Mouse (Mus musculus): Measurements from ENCODE around the gene Olfr312. TPM values are rescaled to one million over a fixed set of nuclear protein-coding genes. Genes with fewer than 3 reads are reported as not detected.
"Not testable (repeated sequence)": the region's sequence is repeated elsewhere in the genome, so short reads cannot be mapped to it uniquely, and the experiment has no call there.

Gene Olfr312
- total RNA-seq (2021), result not detected
- long read RNA-seq, experiment 1, result 0 reads
- long read RNA-seq, experiment 2, result 0 reads

GRCm38 (mm10) chr11:58828937-58829336 lies at the start of gene Olfr312:
TSS of gene Olfr312 (plus strand) at chr11:58829237.
- DNase-seq, result not testable (repeated sequence)

- no peak for DNase-seq
Observed at GRCm38 (mm10) chr11:58782480-58783089, 46.5 kb upstream of the Olfr312 start, which contains the start of gene Olfr314. TSS of gene Olfr314 (plus strand) at chr11:58782952.

DNA sequence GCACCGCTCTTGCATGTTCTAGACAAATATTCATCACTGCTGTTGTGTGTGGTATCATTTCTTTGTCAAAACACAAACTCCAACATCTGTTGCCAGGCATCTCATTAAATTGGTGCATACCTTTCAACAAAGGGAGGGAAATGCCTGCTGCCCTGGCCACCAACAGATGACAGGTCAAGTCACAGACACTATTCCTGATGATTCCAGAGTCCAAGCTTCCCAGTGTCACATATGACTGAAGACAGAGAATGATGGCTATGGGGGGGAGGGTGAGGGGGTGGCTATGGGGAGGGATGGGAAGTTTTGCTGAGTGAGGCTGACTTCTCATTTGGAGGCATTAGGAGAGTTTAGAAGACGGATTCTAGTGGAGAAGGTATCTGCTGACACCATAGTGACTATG lies 44.9 kb upstream of the Olfr312 start:
- no peak for DNase-seq

GRCm38 (mm10) chr11:58787651-58788050 lies 41.4 kb upstream of the Olfr312 start:
- no peak for DNase-seq

GRCm38 (mm10) chr11:58788346-58788745 lies 40.7 kb upstream of the Olfr312 start:
- no peak for DNase-seq

DNA sequence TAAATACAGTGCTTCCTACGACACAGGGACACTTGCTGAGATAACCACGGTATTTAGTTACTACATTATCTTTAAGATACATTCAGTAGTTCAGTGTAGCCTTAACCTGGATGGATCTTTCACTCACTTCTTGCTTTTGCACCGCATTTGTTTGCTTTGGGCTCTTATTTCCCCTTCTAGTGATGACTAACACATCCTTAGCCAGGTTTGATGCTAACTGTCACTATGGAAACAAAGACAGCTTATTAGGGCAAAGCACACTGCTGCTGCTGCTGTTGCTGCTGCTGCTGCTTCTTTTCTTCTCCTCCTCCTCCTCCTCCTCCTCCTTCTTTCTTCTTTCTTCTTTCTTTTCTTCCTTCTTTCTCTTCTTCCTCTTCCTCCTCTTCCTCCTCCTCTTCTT lies 39.5 kb upstream of the Olfr312 start:
- DNase-seq, result no peak

- DNase-seq, result no peak
Observed at GRCm38 (mm10) chr11:58790053-58790452, 39.0 kb upstream of the Olfr312 start.

DNA sequence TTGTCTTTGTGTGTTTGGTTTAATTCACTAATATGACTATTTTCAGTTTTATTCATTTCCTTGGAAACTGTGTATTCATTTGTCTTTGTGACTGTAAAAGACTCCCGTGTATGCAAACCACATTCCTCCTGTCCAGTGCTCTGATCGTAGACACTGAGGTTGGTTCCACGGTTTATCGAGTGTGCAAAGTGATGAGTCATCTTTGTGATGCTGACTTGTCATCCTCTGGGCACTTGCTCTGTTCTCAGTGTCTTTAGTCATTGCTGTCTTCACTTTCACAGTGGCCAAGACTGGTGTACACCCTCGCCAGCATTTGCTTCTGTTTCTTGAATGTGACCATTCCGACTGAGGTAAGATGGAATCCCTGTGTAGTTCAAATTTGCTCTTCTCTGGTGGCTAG lies 38.4 kb upstream of the Olfr312 start:
- no peak for DNase-seq

DNA sequence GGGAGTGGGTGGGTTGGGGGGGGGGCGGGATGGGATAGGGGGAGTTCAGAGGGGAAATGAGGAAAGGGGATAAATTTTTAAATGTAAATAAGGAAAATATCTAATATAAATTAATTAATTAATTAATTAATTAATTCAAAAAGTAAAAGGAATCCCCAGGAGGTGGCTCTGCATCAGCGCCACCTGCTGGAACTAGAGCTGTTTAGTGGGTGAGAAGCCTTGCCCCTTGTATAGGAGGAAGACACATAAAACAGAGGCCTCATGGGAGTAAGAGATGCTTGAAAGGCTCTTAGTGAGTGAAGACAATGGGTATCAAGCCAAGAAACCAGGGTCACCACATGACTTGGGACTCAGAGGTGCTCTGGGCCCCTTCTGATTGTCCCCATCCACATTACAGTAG lies 33.2 kb upstream of the Olfr312 start:
- no peak for DNase-seq

GRCm38 (mm10) chr11:58796850-58797249 lies 32.2 kb upstream of the Olfr312 start:
- DNase-seq, result no peak

GRCm38 (mm10) chr11:58799747-58800146 lies 29.3 kb upstream of the Olfr312 start:
- DNase-seq, result no peak

GRCm38 (mm10) chr11:58801558-58802228 lies 27.3 kb upstream of the Olfr312 start, which contains the start of gene Fam183b:
TSS of gene Fam183b (minus strand) at chr11:58801960.
- peak; percentile 16 for DNase-seq

GRCm38 (mm10) chr11:58803871-58804270 lies 25.2 kb upstream of the Olfr312 start:
- no peak for DNase-seq

GRCm38 (mm10) chr11:58804393-58804792 lies 24.6 kb upstream of the Olfr312 start:
- no peak for DNase-seq

DNA sequence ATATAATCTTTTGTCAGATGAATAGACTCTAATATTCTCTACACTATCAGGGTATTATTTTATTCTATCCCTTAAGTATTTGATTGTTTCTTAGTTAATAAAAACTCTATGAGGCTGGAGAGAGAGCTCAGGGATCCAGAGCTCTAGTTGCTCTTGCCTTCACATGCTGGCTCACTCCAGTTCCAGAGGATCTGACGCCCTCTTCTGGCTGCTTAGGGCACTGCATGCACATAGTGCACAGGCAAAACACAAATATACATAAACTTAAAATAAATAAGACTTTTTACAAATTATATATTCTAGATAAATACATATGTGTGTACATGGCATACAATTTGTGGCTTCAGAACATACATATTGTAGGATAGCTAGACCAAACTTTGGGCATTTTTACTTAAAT lies 17.0 kb upstream of the Olfr312 start:
- no peak for DNase-seq

DNA sequence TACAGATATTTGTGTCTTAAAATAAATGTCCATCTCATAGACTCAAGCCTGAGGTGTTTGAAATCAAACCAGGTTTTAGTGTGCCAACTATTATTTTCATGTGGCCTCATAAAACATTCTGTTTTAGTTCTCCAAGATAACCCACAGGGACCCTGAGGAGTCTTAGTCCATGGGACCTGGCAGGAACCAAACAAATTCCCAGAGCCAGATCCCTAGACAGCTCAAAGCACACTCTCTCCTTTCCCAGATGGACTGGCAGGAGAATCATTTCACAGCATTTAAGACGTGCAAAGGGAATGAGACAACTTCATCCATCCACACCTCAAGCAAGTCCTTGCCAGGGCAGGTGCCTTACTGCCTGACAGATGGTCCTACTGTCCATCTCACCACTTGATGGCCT lies 14.3 kb upstream of the Olfr312 start, which contains the start of gene Olfr313:
Gene Olfr313, plus strand, starts transcription at position 301 of the 400 bp plus-strand sequence.
- not testable (repeated sequence) for DNase-seq

- DNase-seq, result no peak
Observed at GRCm38 (mm10) chr11:58815676-58816075, 13.4 kb upstream of the Olfr312 start.

- DNase-seq, result no peak
Observed at GRCm38 (mm10) chr11:58829764-58830163, 727 bp downstream of the Olfr312 start.

GRCm38 (mm10) chr11:58832541-58832940 lies 3.5 kb downstream of the Olfr312 start:
- DNase-seq, result not testable (repeated sequence)

- DNase-seq, result not testable (repeated sequence)
Observed at GRCm38 (mm10) chr11:58838951-58839350, 9.9 kb downstream of the Olfr312 start, which contains the start of gene Olfr311. TSS of gene Olfr311 (plus strand) at chr11:58839251.

- peak; percentile 88 for DNase-seq
Observed at GRCm38 (mm10) chr11:58846919-58847461, 18.0 kb downstream of the Olfr312 start, which contains the start of gene Gm12258. TSS of gene Gm12258 (plus strand) at chr11:58847158.

GRCm38 (mm10) chr11:58847636-58848035 lies 18.6 kb downstream of the Olfr312 start:
- no peak for DNase-seq

DNA sequence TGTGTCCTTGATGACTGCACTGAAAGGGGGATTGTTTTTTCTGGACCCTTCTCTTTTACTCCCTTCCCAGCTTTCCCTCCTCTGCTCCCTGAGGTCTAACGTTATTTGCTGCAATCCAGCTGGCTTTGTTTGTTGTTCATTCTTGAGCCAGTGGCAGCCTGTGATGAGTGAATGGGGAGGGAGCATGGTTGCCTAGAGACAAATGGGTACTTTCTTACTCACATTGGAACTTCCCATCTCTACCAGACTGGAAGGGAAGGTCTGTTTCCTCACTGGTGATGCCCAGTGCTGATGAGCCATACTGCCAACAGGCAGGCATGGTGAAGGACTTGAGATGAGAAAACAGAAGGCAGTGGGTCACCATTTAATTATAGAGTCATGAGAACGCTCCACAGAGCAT lies 20.7 kb downstream of the Olfr312 start:
- DNase-seq, result no peak
